22 mouse cellular contexts compared by ENCODE assay signal in the genomic region with DNA sequence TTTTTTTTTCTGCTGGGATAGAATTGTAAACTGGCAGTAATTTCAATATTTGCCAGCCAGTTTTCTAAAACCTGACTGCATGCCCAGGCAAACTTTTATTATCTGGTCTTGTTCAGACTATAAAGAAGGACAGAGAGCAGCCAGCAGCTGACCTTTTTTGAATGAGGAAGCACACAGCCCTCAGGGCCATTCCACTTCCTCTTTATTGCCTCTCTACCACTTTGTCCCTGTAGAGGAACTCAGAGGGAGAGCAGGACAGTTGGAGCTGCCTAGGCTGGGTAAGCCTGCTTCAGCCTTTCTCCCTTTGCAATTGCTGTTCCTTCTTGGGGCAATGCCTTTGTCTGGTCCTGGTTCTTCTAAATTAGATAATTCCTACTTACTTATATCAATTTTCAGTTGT. TPM values are rescaled to one million over a fixed set of nuclear protein-coding genes. Genes with fewer than 3 reads are reported as not detected.
DNase-seq lines count a peak whose midpoint lies in the region; ATAC-seq and TF ChIP-seq lines count a peak whose summit lies in the region.
"Had no signal": no experiment of that assay in that cellular context is flagged by ENCODE, and none has a peak within 500 bp of the region (broad histone marks: within the 10 kb centered on the region; RNA-seq: fewer than 3 reads in every experiment).

No protein-coding gene starts in this region.

- dilution Hi-C loops in CH12.LX (cut with MboI; ENCODE audit: extremely low pct_ligation_motif_present, extremely low pct_unique_long_range_greater_than_20kb, low sequenced_read_pairs) = no loop called here

- H3K4me2 ChIP-seq in liver, embryonic 11.5 days = no peak overlapping the region
- H3K4me2 ChIP-seq in CH12.LX (ENCODE audit: insufficient read depth, low read depth, poor library complexity, severe bottlenecking) = no peak overlapping the region
- H3K4me2 ChIP-seq: forebrain, embryonic 15.5 days; heart, embryonic 11.5 days; intestine, embryonic 15.5 days; lung, embryonic 14.5 days had no signal

- no peak for ATAC-seq in liver, embryonic 11.5 days (replicated peaks; ENCODE audit: low FRiP score)
- ATAC-seq: forebrain, embryonic 15.5 days; intestine, embryonic 15.5 days had no signal

- no peaks in the 10 kb centered on the region for H3K4me1 ChIP-seq in liver, embryonic 11.5 days (replicated peaks; ENCODE audit: control insufficient read depth, insufficient read depth, low read length)
- peaks cover 0 to 3% of the 10 kb centered on the region in 2 experiments; a peak in 1 of 4 replicates for H3K4me1 ChIP-seq in CH12.LX (ENCODE audit: control insufficient read depth in 1 of 2, insufficient read depth in 2 of 2)
- H3K4me1 ChIP-seq: forebrain, embryonic 15.5 days; hindbrain, embryonic 10.5 days; intestine, embryonic 15.5 days; limb, embryonic 10.5 days had no signal

- TF ChIP-seq CTCF in CH12.LX (conservative IDR thresholded peaks at IDR 0.05 in 1 of 2, IDR thresholded peaks at IDR 0.05 in 1 of 2; ENCODE audit: low read depth in 2 of 2, low read length in 2 of 2) = no peak

- H3K27ac ChIP-seq in liver, embryonic 11.5 days (ENCODE audit: low read depth, low read length) = no peak overlapping the region
- H3K27ac ChIP-seq in CH12.LX (ENCODE audit: insufficient read depth, low read depth) = no peak overlapping the region
- H3K27ac ChIP-seq: forebrain, embryonic 15.5 days; hindbrain, embryonic 10.5 days; intestine, embryonic 15.5 days; limb, embryonic 10.5 days; stomach, postnatal 0 days had no signal

- H3K9ac ChIP-seq in liver, embryonic 11.5 days (ENCODE audit: low read depth, low read length) = no peak overlapping the region
- H3K9ac ChIP-seq in CH12.LX (ENCODE audit: insufficient read depth, low read depth) = no peak overlapping the region
- H3K9ac ChIP-seq: forebrain, embryonic 15.5 days; intestine, embryonic 15.5 days; lung, embryonic 14.5 days had no signal

- no peaks in the 10 kb centered on the region for H3K36me3 ChIP-seq in liver, embryonic 11.5 days (ENCODE audit: control insufficient read depth, insufficient read depth, low read length)
- H3K36me3 ChIP-seq in CH12.LX (replicated peaks in 1 of 2; ENCODE audit: control insufficient read depth in 1 of 2, insufficient read depth in 1 of 2, low read length in 1 of 2) = no peaks in the 10 kb centered on the region
- H3K36me3 ChIP-seq: forebrain, embryonic 15.5 days; hindbrain, embryonic 10.5 days; intestine, embryonic 15.5 days; limb, embryonic 10.5 days had no signal

- no peaks in the 10 kb centered on the region for H3K79me2 ChIP-seq in CH12.LX (replicated peaks; ENCODE audit: control insufficient read depth, extremely low read depth, insufficient read depth, poor library complexity, severe bottlenecking)

- TF ChIP-seq POLR2A in CH12.LX (IDR thresholded peaks at IDR 0.05; ENCODE audit: low read depth, low read length) = no peak

- H3K27me3 ChIP-seq in liver, embryonic 11.5 days (replicated peaks; ENCODE audit: control insufficient read depth, insufficient read depth, low read length) = no peaks in the 10 kb centered on the region
- no peaks in the 10 kb centered on the region for H3K27me3 ChIP-seq in CH12.LX (replicated peaks)
- H3K27me3 ChIP-seq: forebrain, embryonic 15.5 days; intestine, embryonic 15.5 days had no signal

- no peaks in the 10 kb centered on the region for H3K9me3 ChIP-seq in liver, embryonic 11.5 days (ENCODE audit: control insufficient read depth, low read length)
- no peaks in the 10 kb centered on the region for H3K9me3 ChIP-seq in CH12.LX (replicated peaks; ENCODE audit: low read length)
- H3K9me3 ChIP-seq: forebrain, embryonic 15.5 days; hindbrain, embryonic 10.5 days; intestine, embryonic 15.5 days; limb, embryonic 10.5 days had no signal

- TF ChIP-seq RAD21 in CH12.LX (IDR thresholded peaks at IDR 0.05; ENCODE audit: low read depth, low read length) = no peak

- no peak overlapping the region for H3K4me3 ChIP-seq in liver, embryonic 11.5 days (ENCODE audit: low read depth, low read length)
- no peak overlapping the region for H3K4me3 ChIP-seq in CH12.LX (replicated peaks in 1 of 3; ENCODE audit: low read depth in 2 of 3, low read length in 2 of 3, poor library complexity in 1 of 3)
- H3K4me3 ChIP-seq: forebrain, embryonic 15.5 days; hindbrain, embryonic 10.5 days; intestine, embryonic 15.5 days; limb, embryonic 10.5 days had no signal

- no peak for TF ChIP-seq EP300 in CH12.LX (IDR thresholded peaks at IDR 0.05; ENCODE audit: low read length)

- in situ Hi-C loops in CH12.LX (cut with MboI; ENCODE audit: low pct_ligation_motif_present, low pct_unique_long_range_greater_than_20kb, low sequenced_read_pairs) = no loop called here

- peak; percentile 3 for DNase-seq in liver
- DNase-seq in liver, embryonic 11.5 days (ENCODE audit: low spot score) = no peak
- peak; percentile 19 for DNase-seq in CH12.LX (ENCODE audit: extremely low read depth)
- peak; percentile 17 for DNase-seq in c-Kit-positive CD71-negative TER-119-negative erythroid progenitor cells, embryonic 14.5 days (ENCODE audit: low read depth)
- DNase-seq in monocyte, adult 2 months (ENCODE audit: low read depth in 1 of 2, low spot score in 2 of 2) = peak; percentile 17 to 30
- no peak for DNase-seq in cerebellum, postnatal 36 days
- DNase-seq in thymus, postnatal 10 days (ENCODE audit: low spot score in 2 of 2) = no peak
- DNase-seq: adrenal gland, postnatal 14 days; kidney, postnatal 10 days; layer of hippocampus, postnatal 36 days; lung, embryonic 14.5 days; midbrain, embryonic 14.5 days; thymus, postnatal 4 days had no signal

TF ChIP-seq in CH12.LX, 34 proteins besides CTCF, POLR2A, EP300 and RAD21:
- no peak for TF ChIP-seq JUN (IDR thresholded peaks at IDR 0.05; ENCODE audit: insufficient read depth, low read depth, low read length)
- TF ChIP-seq MAX (IDR thresholded peaks at IDR 0.05; ENCODE audit: low read length) = no peak
- no peak for TF ChIP-seq GABPA (IDR thresholded peaks at IDR 0.05; ENCODE audit: insufficient replicate concordance, low read depth, low read length)
- no peak for TF ChIP-seq TBP (conservative IDR thresholded peaks at IDR 0.05; ENCODE audit: low read depth, low read length)
- no peak for TF ChIP-seq CHD2 (IDR thresholded peaks at IDR 0.05; ENCODE audit: low read length)
- TF ChIP-seq ZC3H11A (IDR thresholded peaks at IDR 0.05; ENCODE audit: low read depth, low read length) = no peak
- no peak for TF ChIP-seq POLR2AphosphoS2 (IDR thresholded peaks at IDR 0.05; ENCODE audit: low read depth, low read length)
- no peak for TF ChIP-seq TCF12 (IDR thresholded peaks at IDR 0.05; ENCODE audit: low read depth, low read length)
TF ChIP-seq in CH12.LX: peak in this region for 0.

RNA-seq across cellular contexts. Expression of a gene that starts 43.9 kb away (rescaled TPM):
- 94.7 and 102 TPM in 2 replicates for polyA plus RNA-seq in liver, embryonic 11.5 days (2014; fragmentation: Nextera tagmentation; extraction: Ambion mirVana)
- 68.8 and 92.6 TPM in 2 replicates for total RNA-seq in CH12.LX (2012; rRNA removed)
- total RNA-seq in CH12.LX (2014; rRNA removed) = 112 and 114 TPM in 2 replicates
- 56.7 and 58.3 TPM in 2 replicates for polyA plus RNA-seq in CH12.LX (2012; ENCODE audit: insufficient read length, low read depth)

RNA-seq across cellular contexts. Expression of a gene that starts 44.1 kb away (rescaled TPM):
- polyA plus RNA-seq in liver, embryonic 11.5 days (2014; fragmentation: Nextera tagmentation; extraction: Ambion mirVana) = not detected in 2 replicates
- total RNA-seq in CH12.LX (2012; rRNA removed) (not detected in 2 replicates), CH12.LX (2014; rRNA removed) (not detected in 2 replicates)
- polyA plus RNA-seq in CH12.LX (2012; ENCODE audit: insufficient read length, low read depth) = not detected in 2 replicates
- total RNA-seq: adrenal gland, postnatal 14 days; gastrocnemius, adult 18-20 months; layer of hippocampus, postnatal 36 days had no signal
- polyA plus RNA-seq: forebrain, embryonic 15.5 days; heart, embryonic 11.5 days; hindbrain, embryonic 10.5 days; intestine, embryonic 15.5 days; limb, embryonic 10.5 days; lung, embryonic 14.5 days; midbrain, embryonic 14.5 days; neural tube, embryonic 11.5 days; small intestine, adult 2 months; stomach, postnatal 0 days had no signal

Comparison
In these comparisons a context has a peak if more than half of its experiments do, and no peak if none do; other contexts are left out.
1. DNase-seq: peak in liver (single experiment), CH12.LX (single experiment), c-Kit-positive CD71-negative TER-119-negative erythroid progenitor cells, embryonic 14.5 days (single experiment) and monocyte, adult 2 months (2 of 2); none in liver, embryonic 11.5 days (single experiment), cerebellum, postnatal 36 days (0 of 2) and thymus, postnatal 10 days (0 of 2).